Mouse (Mus musculus) leukemia stem cell, adult 10-12 weeks (primary cell): ENCODE measurements around the gene Plekhg2. TPM values are rescaled to one million over a fixed set of nuclear protein-coding genes. Genes with fewer than 3 reads are reported as not detected.

Source experiments
- polyA plus RNA-seq: library from polyadenylated mRNA; stranded (reverse); fragments of >175 nt; gene quantifications from 2 replicates; pipeline ENCODE4 v1.2.3, GENCODE M21; 2012; ENCODE audit warnings: low replicate concordance

The Plekhg2 gene
- polyA plus RNA-seq: 33.7 and 46.3 TPM in 2 replicates

GRCm38 (mm10) chr7:28372251-28373108 is at the start of gene Plekhg2:
Gene Plekhg2, minus strand, starts transcription at chr7:28372599.

GRCm38 (mm10) chr7:28392429-28393271 is 20.3 kb upstream of the Plekhg2 start, which contains the start of the genes Med29 and Paf1:
Gene Med29, minus strand, starts transcription at chr7:28392708.
Gene Paf1, plus strand, starts transcription at chr7:28392951.

GRCm38 (mm10) chr7:28380237-28381016 is 8.0 kb upstream of the Plekhg2 start, which contains the start of gene Zfp36:
Gene Zfp36, minus strand, starts transcription at chr7:28380253.

GRCm38 (mm10) chr7:28350155-28350883 is 22.1 kb downstream of the Plekhg2 start, which contains the start of gene Rps16:
Gene Rps16, plus strand, starts transcription at chr7:28350652.

GRCm38 (mm10) chr7:28338108-28338998 is 34.0 kb downstream of the Plekhg2 start, which contains the start of gene Supt5:
Gene Supt5, minus strand, starts transcription at chr7:28338746.

GRCm38 (mm10) chr7:28311926-28312543 is 60.4 kb downstream of the Plekhg2 start, which contains the start of gene Timm50:
Gene Timm50, minus strand, starts transcription at chr7:28312072.

Other genes with a start within 250 kb of the Plekhg2 start
- gene 9530053A07Rik, start 243.1 kb downstream of the Plekhg2 start, polyA plus RNA-seq: 0.05 TPM in 1 of 2 replicates, not detected in the other
- gene Fbl, start 202.9 kb downstream of the Plekhg2 start, polyA plus RNA-seq: 174 and 407 TPM in 2 replicates
- 77.0 and 127 TPM in 2 replicates for gene Dyrk1b, start 193.1 kb downstream of the Plekhg2 start, polyA plus RNA-seq
- gene Eid2, start 104.7 kb downstream of the Plekhg2 start, polyA plus RNA-seq: 2.2 and 4.9 TPM in 2 replicates
- gene Eid2b, start 94.9 kb downstream of the Plekhg2 start, polyA plus RNA-seq: 4.1 and 13.4 TPM in 2 replicates
- not detected in 2 replicates for gene Selenov, start 81.4 kb downstream of the Plekhg2 start, polyA plus RNA-seq
- 0.29 and 0.88 TPM in 2 replicates for gene Dll3, start 70.4 kb downstream of the Plekhg2 start, polyA plus RNA-seq
- 282 and 375 TPM in 2 replicates for gene Timm50, start 60.5 kb downstream of the Plekhg2 start, polyA plus RNA-seq
- 77.8 and 132 TPM in 2 replicates for gene Supt5, start 33.9 kb downstream of the Plekhg2 start, polyA plus RNA-seq
- 186 and 1,166 TPM in 2 replicates for gene Rps16, start 21.9 kb downstream of the Plekhg2 start, polyA plus RNA-seq
- gene Zfp36, start 7.7 kb upstream of the Plekhg2 start, polyA plus RNA-seq: 121 and 173 TPM in 2 replicates
- 11.5 and 21.2 TPM in 2 replicates for gene Med29, start 20.1 kb upstream of the Plekhg2 start, polyA plus RNA-seq
- gene Paf1, start 20.4 kb upstream of the Plekhg2 start, polyA plus RNA-seq: 69.3 and 112 TPM in 2 replicates
- gene Gmfg, start 64.8 kb upstream of the Plekhg2 start, polyA plus RNA-seq: 0.46 and 2.5 TPM in 2 replicates
- gene Lrfn1, start 79.4 kb upstream of the Plekhg2 start, polyA plus RNA-seq: 0.54 and 0.84 TPM in 2 replicates
- not detected in 2 replicates for gene Ifnl2, start 137.9 kb upstream of the Plekhg2 start, polyA plus RNA-seq
- not detected in 2 replicates for gene Ifnl3, start 150.2 kb upstream of the Plekhg2 start, polyA plus RNA-seq
- not detected in 2 replicates for gene Sycn, start 168.3 kb upstream of the Plekhg2 start, polyA plus RNA-seq
- 0.15 and 0.30 TPM in 2 replicates for gene Nccrp1, start 174.7 kb upstream of the Plekhg2 start, polyA plus RNA-seq
- gene Samd4b, start 225.5 kb upstream of the Plekhg2 start, polyA plus RNA-seq: 121 and 137 TPM in 2 replicates
- gene Pak4, start 225.6 kb upstream of the Plekhg2 start, polyA plus RNA-seq: 59.1 and 63.0 TPM in 2 replicates